Mouse (Mus musculus) MEL (cell line): ENCODE measurements around the gene Nup155. TPM values are rescaled to one million over a fixed set of nuclear protein-coding genes. Genes with fewer than 3 reads are reported as not detected.

Experiments
- DNase-seq: peaks from one replicate; pipeline ENCODE4 v3.0.0; 2011; ENCODE audit warnings: low read depth, low spot score
- H3K27ac ChIP-seq: 2 replicates; pipeline ENCODE4 v1.5.1; 2012; ENCODE audit warnings: low read depth, mild to moderate bottlenecking, control low read depth, low read length, moderate library complexity; ENCODE audit not compliant: control insufficient read depth
- H3K27me3 ChIP-seq, 2 experiments: fragments of 150-350 bp in 1 of 2; sonication (generic) in 1 of 2; 2 replicates each; pipeline ENCODE4 v1.6.1; 2012; ENCODE audit warnings: low read length in 2 of 2, mild to moderate bottlenecking in 2 of 2, improper control_type of control experiment in 1 of 2, moderate library complexity in 1 of 2; ENCODE audit not compliant: insufficient read depth in 2 of 2, control insufficient read depth in 1 of 2
- H3K36me3 ChIP-seq, 2 experiments: 2 replicates each; pipeline ENCODE4 v1.6.1; 2012 to 2014; ENCODE audit warnings: low read length in 2 of 2, improper control_type of control experiment in 1 of 2, inconsistent platforms in 1 of 2, mild to moderate bottlenecking in 1 of 2; ENCODE audit not compliant: insufficient read depth in 2 of 2, control insufficient read depth in 1 of 2
- H3K4me1 ChIP-seq, 2 experiments: fragments of 150-350 bp in 1 of 2; sonication (generic) in 1 of 2; 2 replicates each; pipeline ENCODE4 v1.6.1; 2012; ENCODE audit warnings: low read length in 2 of 2, improper control_type of control experiment in 1 of 2, mild to moderate bottlenecking in 1 of 2; ENCODE audit not compliant: insufficient read depth in 2 of 2, control insufficient read depth in 1 of 2
- H3K4me3 ChIP-seq, 2 experiments: fragments of 150-350 bp in 1 of 2; sonication (generic) in 1 of 2; 2 replicates each; pipeline ENCODE4 v1.5.1; 2012; ENCODE audit warnings: low read depth in 2 of 2, low read length in 2 of 2, mild to moderate bottlenecking in 2 of 2, moderate library complexity in 2 of 2, control low read depth in 1 of 2, improper control_type of control experiment in 1 of 2; ENCODE audit not compliant: control insufficient read depth in 1 of 2, insufficient read depth in 1 of 2
- H3K79me2 ChIP-seq: 2 replicates; pipeline ENCODE4 v1.6.1; 2012; ENCODE audit warnings: mild to moderate bottlenecking, low read length, moderate library complexity; ENCODE audit not compliant: control insufficient read depth, poor library complexity, insufficient read depth
- H3K9ac ChIP-seq: 2 replicates; pipeline ENCODE4 v1.6.1; 2012; ENCODE audit warnings: low read depth, mild to moderate bottlenecking, control low read depth, low read length, moderate library complexity; ENCODE audit not compliant: control insufficient read depth, poor library complexity, severe bottlenecking
- H3K9me3 ChIP-seq: fragments of 150-350 bp; sonication (generic); replicated peaks from 2 replicates; pipeline ENCODE4 v1.6.1; 2012; ENCODE audit warnings: mild to moderate bottlenecking, low read length, improper control_type of control experiment, moderate library complexity; ENCODE audit not compliant: insufficient read depth
- CHD1 ChIP-seq: IDR thresholded peaks from 2 replicates; pipeline ENCODE4 v1.6.1; 2012; ENCODE audit warnings: low read depth, mild to moderate bottlenecking, inconsistent platforms, low read length, improper control_type of control experiment
- CTCF ChIP-seq, 3 experiments: IDR thresholded peaks in 2 of 3; conservative IDR thresholded peaks in 1 of 3; 2 replicates each; pipeline ENCODE4 v1.5.1; 2011 to 2012; ENCODE audit warnings: low read length in 3 of 3, low read depth in 2 of 3, mild to moderate bottlenecking in 2 of 3, improper control_type of control experiment in 1 of 3, inconsistent platforms in 1 of 3, mixed read lengths in 1 of 3, moderate library complexity in 1 of 3; ENCODE audit not compliant: control insufficient read depth in 1 of 3, insufficient read depth in 1 of 3, poor library complexity in 1 of 3, severe bottlenecking in 1 of 3
- ELF1 ChIP-seq: IDR thresholded peaks from 2 replicates; pipeline ENCODE4 v1.6.1; 2014; ENCODE audit warnings: low read depth, mild to moderate bottlenecking, inconsistent platforms, low read length, improper control_type of control experiment, moderate library complexity
- EP300 ChIP-seq, 2 experiments: IDR thresholded peaks; 2 replicates each; pipeline ENCODE4 v1.6.1; 2011; ENCODE audit warnings: improper control_type of control experiment in 2 of 2, low read length in 2 of 2, low read depth in 1 of 2, mild to moderate bottlenecking in 1 of 2
- GATA1 ChIP-seq: IDR thresholded peaks from 2 replicates; pipeline ENCODE4 v1.6.1; 2011; ENCODE audit warnings: low read depth, low read length, improper control_type of control experiment
- JUND ChIP-seq: IDR thresholded peaks from 2 replicates; pipeline ENCODE4 v1.6.1; 2011; ENCODE audit warnings: low read depth, mild to moderate bottlenecking, improper control_type of control experiment, low read length
- MAX ChIP-seq: IDR thresholded peaks from 2 replicates; pipeline ENCODE4 v1.6.1; 2011; ENCODE audit warnings: low read length, improper control_type of control experiment
- MYB ChIP-seq: IDR thresholded peaks from 2 replicates; pipeline ENCODE4 v1.6.1; 2011; ENCODE audit warnings: mild to moderate bottlenecking, low read depth, low read length, improper control_type of control experiment
- NRF1 ChIP-seq: IDR thresholded peaks from 2 replicates; pipeline ENCODE4 v1.6.1; 2014; ENCODE audit warnings: low read depth, mild to moderate bottlenecking, inconsistent platforms, low read length, improper control_type of control experiment, moderate library complexity; ENCODE audit not compliant: poor library complexity, insufficient read depth, severe bottlenecking
- POLR2AphosphoS2 ChIP-seq: IDR thresholded peaks from 2 replicates; pipeline ENCODE4 v1.6.1; 2011; ENCODE audit warnings: low read length, improper control_type of control experiment
- TBP ChIP-seq: IDR thresholded peaks from 2 replicates; pipeline ENCODE4 v1.8.0; 2011; ENCODE audit warnings: low read depth, low read length, improper control_type of control experiment
- TCF12 ChIP-seq: IDR thresholded peaks from 2 replicates; pipeline ENCODE4 v1.6.1; 2014; ENCODE audit warnings: low read depth, mild to moderate bottlenecking, inconsistent platforms, low read length, improper control_type of control experiment, moderate library complexity
- UBTF ChIP-seq: IDR thresholded peaks from 2 replicates; pipeline ENCODE4 v1.6.1; 2012; ENCODE audit warnings: low read depth, mild to moderate bottlenecking, inconsistent platforms, low read length, improper control_type of control experiment, moderate library complexity, borderline replicate concordance; ENCODE audit not compliant: insufficient read depth
- ZC3H11A ChIP-seq: IDR thresholded peaks from 2 replicates; pipeline ENCODE4 v1.6.1; 2012; ENCODE audit warnings: low read depth, mild to moderate bottlenecking, inconsistent platforms, low read length, improper control_type of control experiment
- ZKSCAN1 ChIP-seq: IDR thresholded peaks from 2 replicates; pipeline ENCODE4 v1.6.1; 2012; ENCODE audit warnings: low read depth, mild to moderate bottlenecking, inconsistent platforms, low read length, improper control_type of control experiment, moderate library complexity
- polyA plus RNA-seq, 2 experiments: library from polyadenylated mRNA; stranded (reverse) in 1 of 2; unstranded in 1 of 2; fragments of >175 nt in 1 of 2; fragments of >200 nt in 1 of 2; gene quantifications; 2 replicates each; pipeline versions ENCODE4 v1.2.1 to v1.2.4; 2012; ENCODE audit warnings: low replicate concordance in 2 of 2, low read depth in 1 of 2; ENCODE audit not compliant: insufficient read length in 2 of 2, insufficient read depth in 1 of 2, missing spikeins in 1 of 2
- total RNA-seq: library from RNA; depleted of rRNA; stranded (reverse); fragments of 300-350 nt; gene quantifications from 2 replicates; pipeline ENCODE4 v1.2.3, GENCODE M21; 2012

Nup155 gene
- total and polyA plus RNA-seq, 3 experiments = 82.7 to 135 (median 85.0) TPM

DNA sequence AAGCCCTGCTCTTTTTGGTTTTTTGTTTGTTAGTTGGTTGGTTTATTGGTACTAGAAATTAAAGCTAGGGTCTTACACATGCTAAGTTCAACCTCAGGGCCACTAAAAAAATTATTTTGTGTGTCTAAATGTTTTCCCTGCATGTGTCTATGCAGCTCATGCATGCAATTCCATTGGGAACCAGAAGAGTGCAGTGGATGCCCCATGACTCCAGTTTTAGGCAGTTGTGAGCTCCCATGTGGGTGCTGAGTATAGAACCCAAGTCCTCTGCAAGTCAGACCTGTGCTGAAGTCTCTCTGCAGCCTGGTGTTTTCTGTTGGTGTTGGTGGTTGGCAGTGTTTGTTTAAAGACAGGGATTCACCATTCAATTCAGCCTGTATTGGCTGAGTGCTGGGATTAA, 22.7 kb downstream of the Nup155 start:
- no peak overlapping the region for H3K4me3 ChIP-seq
- no peak overlapping the region for H3K27ac ChIP-seq
- H3K9ac ChIP-seq = no peak overlapping the region
- peak; percentile 45 for DNase-seq
- no peaks in the 10 kb centered on the region for H3K27me3 ChIP-seq
- no peaks in the 10 kb centered on the region for H3K4me1 ChIP-seq
- peak in 2 of 3 experiments; percentile 31 to 40; a peak in 4 of 6 replicates for TF ChIP-seq CTCF (IDR thresholded peaks at IDR 0.05 in 2 of 3, conservative IDR thresholded peaks at IDR 0.05 in 1 of 3; ENCODE audit: control insufficient read depth in 1 of 3, insufficient read depth in 1 of 3, low read depth in 2 of 3, low read length in 3 of 3, poor library complexity in 1 of 3, severe bottlenecking in 1 of 3)
- no peak for TF ChIP-seq MYB
- no peaks in the 10 kb centered on the region for H3K79me2 ChIP-seq
- no peaks in the 10 kb centered on the region for H3K9me3 ChIP-seq
- H3K36me3 ChIP-seq = peaks cover 0 to 58% of the 10 kb centered on the region in 2 experiments; a peak in 3 of 4 replicates

DNA sequence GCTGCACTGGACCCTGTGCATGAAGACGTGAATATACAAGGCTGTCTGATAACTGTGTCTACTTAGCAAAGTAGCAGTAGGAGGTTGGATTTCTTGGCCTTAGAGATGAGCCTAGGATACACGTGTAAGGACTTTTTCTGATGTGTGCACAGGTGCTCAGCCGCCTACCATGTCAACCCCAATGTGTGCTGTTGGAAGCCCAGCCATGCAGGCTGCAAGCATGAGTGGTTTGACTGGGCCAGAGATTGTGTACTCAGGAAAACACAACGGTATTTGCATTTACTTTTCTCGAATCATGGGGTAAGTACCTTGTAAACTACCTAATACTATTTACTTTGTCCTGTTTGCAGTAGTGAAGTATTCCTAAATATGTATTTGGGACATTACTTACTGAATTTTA, 26.5 kb downstream of the Nup155 start:
- H3K4me3 ChIP-seq = no peak overlapping the region

DNA sequence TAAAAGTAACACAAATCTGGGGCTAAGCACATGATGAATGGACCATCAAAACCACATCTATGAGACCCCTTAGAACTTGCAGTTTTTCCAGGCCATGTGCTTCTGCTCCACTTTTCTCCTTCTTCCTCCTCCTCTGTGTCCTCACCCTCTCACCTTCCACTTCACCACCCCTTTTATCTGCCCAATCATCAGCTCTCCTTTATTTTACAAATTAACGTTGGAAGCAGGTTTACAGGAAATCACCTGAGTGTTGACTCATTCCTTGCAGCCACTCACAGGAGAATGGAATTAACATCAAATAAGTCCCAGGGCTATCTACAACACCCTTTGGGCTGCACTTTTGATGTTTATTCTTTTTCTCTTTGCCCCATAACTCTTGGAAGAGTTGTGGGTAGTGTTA, 52.8 kb downstream of the Nup155 start:
- no peak for DNase-seq
- H3K79me2 ChIP-seq = no peaks in the 10 kb centered on the region
- TF ChIP-seq MAX (no peak), POLR2AphosphoS2 (0 out of 2 replicates have a peak, but pooled peaks have one; percentile 8)
- TF ChIP-seq, all 39 proteins: peak for 1
- Histone ChIP-seq H3K9ac (no peak overlapping the region), H3K4me1 (no peaks in the 10 kb centered on the region), H3K4me3 (no peak overlapping the region), H3K36me3 (peaks cover 0 to 42% of the 10 kb centered on the region in 2 experiments; a peak in 2 of 4 replicates), H3K27ac (no peak overlapping the region), H3K9me3 (no peaks in the 10 kb centered on the region), H3K27me3 (no peaks in the 10 kb centered on the region)

More for the DNA sequence above, 26.5 kb downstream of the Nup155 start:
- Histone ChIP-seq H3K9ac (no peak overlapping the region), H3K27me3 (no peaks in the 10 kb centered on the region), H3K4me1 (no peaks in the 10 kb centered on the region), H3K79me2 (no peaks in the 10 kb centered on the region), H3K9me3 (no peaks in the 10 kb centered on the region), H3K27ac (no peak overlapping the region), H3K36me3 (peaks cover 0 to 56% of the 10 kb centered on the region in 2 experiments; a peak in 2 of 4 replicates)
- TF ChIP-seq GATA1 (no peak), TCF12 (no peak), JUND (no peak), NRF1 (no peak), TBP (no peak), CHD1 (no peak), ELF1 (no peak), ZC3H11A (no peak), UBTF (no peak), POLR2AphosphoS2 (no peak), EP300 (IDR thresholded peaks at IDR 0.05; ENCODE audit: low read depth in 1 of 2, low read length in 2 of 2) (no peak), ZKSCAN1 (no peak)
- DNase-seq = no peak
